Mouse (Mus musculus): ENCODE results near the gene Ndufa7.
"Not testable (repeated sequence)": the region's sequence is repeated elsewhere in the genome, so short reads cannot be mapped to it uniquely, and the experiment has no call there.

GRCm38 (mm10) chr17:33873537-33873936 lies 49.2 kb downstream of the Ndufa7 start, which contains the start of gene Gm7029:
- not testable (repeated sequence) for TF ChIP-seq CTCF, EP300 (IDR thresholded peaks at IDR 0.05; ENCODE audit: low read depth)

Measured in liver, embryonic 14.5 days (tissue).